ENCODE assay signal across 9 mouse cellular contexts in the genomic region with DNA sequence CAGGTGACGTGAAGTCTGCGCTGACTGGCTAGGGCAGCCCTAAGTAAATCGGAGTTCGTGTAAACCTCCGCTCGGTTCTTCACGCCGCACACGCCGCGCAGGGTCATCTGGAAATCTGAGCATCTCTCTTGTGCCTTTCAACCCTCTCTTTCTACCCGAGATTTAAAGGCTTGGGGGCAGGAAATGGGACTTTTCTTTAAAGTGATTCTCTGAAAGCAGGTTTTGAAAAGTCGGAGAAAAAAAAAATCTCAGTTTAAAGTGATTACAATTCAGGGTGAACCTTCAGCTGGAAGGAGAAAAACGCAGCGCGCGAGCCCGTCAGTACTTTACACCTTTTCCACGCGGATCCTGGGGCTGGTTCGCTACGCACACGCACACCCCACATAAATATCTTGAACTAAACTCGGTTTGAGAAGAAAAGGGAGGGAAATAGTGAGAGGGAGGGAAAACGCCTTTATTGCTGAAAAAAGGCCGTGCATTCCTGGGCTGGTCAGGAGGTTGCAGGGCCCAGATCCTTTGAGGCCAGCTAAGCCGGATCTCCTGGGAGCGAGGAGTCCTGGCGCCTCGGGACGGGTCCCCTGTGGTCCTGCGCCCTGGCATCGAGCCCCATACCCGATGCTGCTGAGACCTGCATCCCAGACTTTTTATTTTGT. TPM values are rescaled to one million over a fixed set of nuclear protein-coding genes. Genes with fewer than 3 reads are reported as not detected.
DNase-seq lines count a peak whose midpoint lies in the region; ATAC-seq and TF ChIP-seq lines count a peak whose summit lies in the region.
"Had no signal": no experiment of that assay in that cellular context is flagged by ENCODE, and none has a peak within 500 bp of the region (broad histone marks: within the 10 kb centered on the region; RNA-seq: fewer than 3 reads in every experiment).

No protein-coding gene starts in this region.

- H3K4me3 ChIP-seq in forebrain, embryonic 10.5 days = peak overlapping the region; percentile 94
- H3K4me3 ChIP-seq in hindbrain, embryonic 11.5 days (ENCODE audit: low read depth, low read length) = peak overlapping the region; percentile 82
- H3K4me3 ChIP-seq in left cerebral cortex, adult 2 months = peak overlapping the region; percentile 65
- H3K4me3 ChIP-seq in midbrain, embryonic 12.5 days = peak overlapping the region; percentile 82
- peak overlapping the region; percentile 92 for H3K4me3 ChIP-seq in stomach, embryonic 16.5 days (replicated peaks; ENCODE audit: low read length)

- peak overlapping the region; percentile 56 for H3K9ac ChIP-seq in hindbrain, embryonic 11.5 days (ENCODE audit: low read depth, low read length)
- H3K9ac ChIP-seq in midbrain, embryonic 12.5 days (replicated peaks) = peak overlapping the region; percentile 63
- peak overlapping the region; percentile 75 for H3K9ac ChIP-seq in stomach, embryonic 16.5 days (ENCODE audit: low read length)

- peak overlapping the region; percentile 97 for H3K27ac ChIP-seq in forebrain, embryonic 10.5 days
- H3K27ac ChIP-seq in hindbrain, embryonic 11.5 days (ENCODE audit: low read depth, low read length) = peak overlapping the region; percentile 48
- H3K27ac ChIP-seq in left cerebral cortex, adult 2 months = peak overlapping the region; percentile 87
- H3K27ac ChIP-seq in midbrain, embryonic 12.5 days (replicated peaks) = peak overlapping the region; percentile 80
- H3K27ac ChIP-seq in stomach, embryonic 16.5 days (ENCODE audit: low read length) = peak overlapping the region; percentile 82

- peak; percentile 5 for DNase-seq in ES-CJ7 (ENCODE audit: low read depth, low spot score)
- peak; percentile 71 for DNase-seq in adrenal gland, postnatal 14 days
- peak; percentile 44 for DNase-seq in forebrain, embryonic 10.5 days (ENCODE audit: extremely low spot score, low spot score)
- peak; percentile 73 for DNase-seq in hindbrain, embryonic 11.5 days (ENCODE audit: low spot score)
- DNase-seq in left cerebral cortex, adult 2 months (ENCODE audit: extremely low spot score in 1 of 2, low spot score in 2 of 2) = peak in 1 of 2 experiments; percentile 35
- DNase-seq in spleen, postnatal 4 days (ENCODE audit: low spot score in 2 of 2) = no peak

- no peaks in the 10 kb centered on the region for H3K9me3 ChIP-seq in forebrain, embryonic 10.5 days
- no peaks in the 10 kb centered on the region for H3K9me3 ChIP-seq in hindbrain, embryonic 11.5 days (ENCODE audit: control insufficient read depth, low read length)
- no peaks in the 10 kb centered on the region for H3K9me3 ChIP-seq in midbrain, embryonic 12.5 days
- no peaks in the 10 kb centered on the region for H3K9me3 ChIP-seq in stomach, embryonic 16.5 days (replicated peaks; ENCODE audit: control insufficient read depth, low read length)

- peak overlapping the region; percentile 90 for H3K4me2 ChIP-seq in hindbrain, embryonic 11.5 days (replicated peaks; ENCODE audit: low read depth, low read length)
- H3K4me2 ChIP-seq in midbrain, embryonic 12.5 days (replicated peaks) = peak overlapping the region; percentile 82
- peak overlapping the region; percentile 99 for H3K4me2 ChIP-seq in stomach, embryonic 16.5 days (ENCODE audit: low read depth, low read length)

- WGBS in forebrain, embryonic 10.5 days = under 1% methylated on average over 34 of the region's 34 CpGs
- WGBS in hindbrain, embryonic 11.5 days = under 1% methylated on average over 34 of the region's 34 CpGs
- WGBS in midbrain, embryonic 12.5 days = under 1% methylated on average over 34 of the region's 34 CpGs
- 0% methylated on average over 34 of the region's 34 CpGs for WGBS in stomach, embryonic 16.5 days

- H3K27me3 ChIP-seq in forebrain, embryonic 10.5 days (ENCODE audit: poor library complexity, severe bottlenecking) = peaks cover 23% of the 10 kb centered on the region
- no peaks in the 10 kb centered on the region for H3K27me3 ChIP-seq in hindbrain, embryonic 11.5 days (ENCODE audit: control insufficient read depth, insufficient read depth, low read length)
- H3K27me3 ChIP-seq in midbrain, embryonic 12.5 days = no peaks in the 10 kb centered on the region; the same call in 1 of the 2 replicates
- no peaks in the 10 kb centered on the region for H3K27me3 ChIP-seq in stomach, embryonic 16.5 days (ENCODE audit: control insufficient read depth, insufficient read depth, low read length)

- peak; percentile 8; the same call in 1 of the 2 replicates for ATAC-seq in hindbrain, embryonic 11.5 days (ENCODE audit: low FRiP score)
- ATAC-seq in midbrain, embryonic 12.5 days (ENCODE audit: low FRiP score, low read depth) = peak; percentile 7; the same call in 1 of the 2 replicates
- no peak for ATAC-seq in stomach, embryonic 16.5 days (ENCODE audit: insufficient read depth, low FRiP score)

- intact Hi-C loops in left cerebral cortex, adult 2 months (cut with DNase I) = loop anchor here (2.0 to 10.0 kb wide), 6 partner anchors 129 to 581 kb away; no protein-coding TSS in a partner anchor

- no peak for TF ChIP-seq CTCF in left cerebral cortex, adult 2 months (IDR thresholded peaks at IDR 0.05)

- H3K4me1 ChIP-seq in forebrain, embryonic 10.5 days = peaks cover 49% of the 10 kb centered on the region
- H3K4me1 ChIP-seq in hindbrain, embryonic 11.5 days (replicated peaks; ENCODE audit: control insufficient read depth, insufficient read depth, low read length) = no peaks in the 10 kb centered on the region
- no peaks in the 10 kb centered on the region for H3K4me1 ChIP-seq in midbrain, embryonic 12.5 days
- H3K4me1 ChIP-seq in stomach, embryonic 16.5 days (ENCODE audit: control insufficient read depth, insufficient read depth, low read length) = no peaks in the 10 kb centered on the region

- no peaks in the 10 kb centered on the region for H3K36me3 ChIP-seq in forebrain, embryonic 10.5 days (replicated peaks)
- H3K36me3 ChIP-seq in hindbrain, embryonic 11.5 days (ENCODE audit: control insufficient read depth, insufficient read depth, low read length) = no peaks in the 10 kb centered on the region
- no peaks in the 10 kb centered on the region for H3K36me3 ChIP-seq in midbrain, embryonic 12.5 days
- H3K36me3 ChIP-seq in stomach, embryonic 16.5 days (ENCODE audit: control insufficient read depth, insufficient read depth, low read length) = no peaks in the 10 kb centered on the region

RNA-seq across cellular contexts. Expression of a gene that starts 2.5 kb away (rescaled TPM):
- total RNA-seq in adrenal gland, postnatal 14 days (2021) = 25.2 and 27.8 TPM in 2 replicates
- polyA plus RNA-seq in forebrain, embryonic 10.5 days (2016; fragmentation: Nextera tagmentation; extraction: Ambion mirVana) = 44.9 and 52.8 TPM in 2 replicates
- 46.0 and 56.7 TPM in 2 replicates for polyA plus RNA-seq in hindbrain, embryonic 11.5 days (2014; fragmentation: Nextera tagmentation; extraction: Ambion mirVana)
- total RNA-seq in left cerebral cortex, adult 2 months (2021) = 10 to 100 TPM; 38.8 to 47.7 TPM
- 85.4 and 115 TPM in 2 replicates for polyA plus RNA-seq in midbrain, embryonic 12.5 days (2016; fragmentation: Nextera tagmentation; extraction: Ambion mirVana)
- polyA plus RNA-seq in stomach, embryonic 16.5 days (2015; fragmentation: Nextera tagmentation; extraction: Ambion mirVana) = 36.9 and 38.8 TPM in 2 replicates
- total RNA-seq: neutrophil, adult 5-6 weeks had no signal

Comparison
In these comparisons a context has a peak if more than half of its experiments do, and no peak if none do; other contexts are left out.
1. DNase-seq: peak in ES-CJ7 (single experiment), adrenal gland, postnatal 14 days (single experiment), forebrain, embryonic 10.5 days (single experiment) and hindbrain, embryonic 11.5 days (single experiment); none in spleen, postnatal 4 days (0 of 2).
2. Peak in every context shown above with its lines, with median percentiles within 50 percentile points of each other: H3K27ac ChIP-seq, H3K4me3 ChIP-seq, H3K4me2 ChIP-seq and H3K9ac ChIP-seq.